Mouse (Mus musculus) midbrain, embryonic 12.5 days (tissue): ENCODE measurements at regions not wholly inside any gene's neighbourhood (a gene's known extent, or its start where the extent isn't known, plus 50 kb on each side); places are given as distances from the start of the nearest gene placed in this dataset.

Experiments used
- ATAC-seq: fragments of 200-750 bp; cut with Nextera tagmentation; 2 replicates; pipeline ENCODE4 v1.8.0; 2017; ENCODE audit warnings: low read depth, moderate TSS enrichment, moderate library complexity; ENCODE audit not compliant: low FRiP score
- H3K27ac ChIP-seq: fragments of 300-500 bp; sonication (generic); replicated peaks from 2 replicates; pipeline ENCODE4 v1.5.1; 2016; ENCODE audit warnings: mild to moderate bottlenecking
- H3K27me3 ChIP-seq: fragments of 300-500 bp; sonication (generic); 2 replicates; pipeline ENCODE4 v1.6.1; 2016; ENCODE audit warnings: mild to moderate bottlenecking
- H3K36me3 ChIP-seq: fragments of 300-500 bp; sonication (generic); 2 replicates; pipeline ENCODE4 v1.6.1; 2016
- H3K4me1 ChIP-seq: fragments of 300-500 bp; sonication (generic); 2 replicates; pipeline ENCODE4 v1.6.1; 2016
- H3K4me2 ChIP-seq: fragments of 300-500 bp; sonication (generic); replicated peaks from 2 replicates; pipeline ENCODE4 v1.6.1; 2016; ENCODE audit warnings: mild to moderate bottlenecking, moderate library complexity
- H3K4me3 ChIP-seq: fragments of 300-500 bp; sonication (generic); 2 replicates; pipeline ENCODE4 v1.5.1; 2016; ENCODE audit warnings: mild to moderate bottlenecking
- H3K9ac ChIP-seq: fragments of 300-500 bp; sonication (generic); replicated peaks from 2 replicates; pipeline ENCODE4 v1.6.1; 2016; ENCODE audit warnings: mild to moderate bottlenecking, moderate library complexity
- H3K9me3 ChIP-seq: fragments of 300-500 bp; sonication (generic); 2 replicates; pipeline ENCODE4 v1.6.1; 2016; ENCODE audit warnings: mild to moderate bottlenecking
- WGBS: fragments of 180-500 bp; shearing (Covaris S2); methylation state at CpG from one replicate; pipeline ENCODE4 v1.1.7; 2016; 5-methylcytosine and 5-hydroxymethylcytosine counted together

DNA sequence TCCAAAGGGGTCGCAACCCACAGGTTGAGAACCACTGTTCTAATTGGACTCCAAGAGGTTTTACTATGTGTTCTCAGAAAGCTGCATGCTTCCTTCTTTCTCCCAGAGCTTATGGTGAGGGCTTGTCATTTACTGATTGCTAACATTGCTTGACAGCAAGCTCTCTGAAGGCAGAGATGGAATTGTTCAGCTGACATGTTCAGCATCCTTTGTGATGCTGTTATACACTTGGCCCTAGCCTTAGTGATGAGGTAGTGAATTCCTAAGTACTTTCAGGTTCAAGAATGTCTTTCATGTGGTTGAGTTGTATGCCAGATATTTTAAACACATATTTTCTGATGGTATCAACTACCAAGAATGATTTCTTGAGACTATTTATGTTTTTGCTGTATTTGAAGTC is 202.9 kb upstream of the Zc3h12c start:
- Histone ChIP-seq H3K4me1 (peaks cover 7% of the 10 kb centered on the region), H3K9ac (no peak overlapping the region), H3K4me3 (no peak overlapping the region), H3K4me2 (no peak overlapping the region), H3K9me3 (no peaks in the 10 kb centered on the region), H3K27me3 (no peaks in the 10 kb centered on the region), H3K27ac (no peak overlapping the region), H3K36me3 (no peaks in the 10 kb centered on the region)
- WGBS, result 89% methylated on average over 1 of the region's 1 CpGs
- no peak for ATAC-seq

DNA sequence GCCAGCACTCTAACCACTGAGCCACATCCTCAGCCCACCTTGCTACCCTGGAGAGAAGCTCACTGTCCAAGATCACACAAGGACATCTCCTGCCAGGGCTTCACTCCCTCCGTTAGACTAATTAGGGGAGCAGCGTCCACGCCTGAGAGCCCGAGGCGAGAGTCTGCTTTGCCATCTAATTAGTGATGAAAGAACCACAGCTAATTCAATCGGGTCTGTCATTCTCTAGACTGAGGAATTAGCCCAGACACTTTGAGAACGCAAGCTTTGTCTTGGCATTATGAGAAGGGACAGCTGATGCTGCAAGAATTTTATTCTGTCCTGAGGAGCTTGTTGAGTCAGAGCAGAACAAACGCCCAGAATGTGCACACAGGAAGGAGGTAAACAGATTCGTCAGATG is 200.5 kb upstream of the Zc3h12c start:
- Histone ChIP-seq H3K9ac (no peak overlapping the region), H3K9me3 (no peaks in the 10 kb centered on the region), H3K4me1 (peaks cover 7% of the 10 kb centered on the region), H3K27me3 (no peaks in the 10 kb centered on the region), H3K36me3 (no peaks in the 10 kb centered on the region), H3K4me3 (no peak overlapping the region), H3K27ac (0 out of 2 replicates have a peak overlapping the region, but pooled peaks have one; percentile 8), H3K4me2 (no peak overlapping the region)
- WGBS, result 28% methylated on average over 9 of the region's 9 CpGs
- ATAC-seq, result peak; percentile 77

DNA sequence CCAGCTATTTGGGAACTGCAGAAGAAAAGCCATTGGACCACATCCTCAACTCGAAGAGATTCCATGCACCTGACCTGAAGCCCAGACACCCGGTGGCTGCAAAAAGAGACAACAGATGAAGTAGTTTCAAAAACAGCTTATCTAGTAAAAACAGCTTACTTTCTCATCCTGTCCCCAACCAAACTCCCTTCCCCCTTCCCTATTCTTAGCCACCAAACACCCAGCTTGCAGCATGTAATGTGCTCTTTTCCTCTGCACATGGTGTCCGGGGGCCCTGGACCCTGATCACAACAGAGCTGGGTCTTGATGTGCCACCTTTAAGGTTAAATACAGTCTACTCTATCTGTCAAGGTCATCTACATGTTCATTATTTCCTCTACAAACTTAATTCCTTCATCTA is 199.7 kb upstream of the Zc3h12c start:
- Histone ChIP-seq H3K4me2 (no peak overlapping the region), H3K9ac (no peak overlapping the region), H3K27ac (no peak overlapping the region), H3K36me3 (no peaks in the 10 kb centered on the region), H3K27me3 (no peaks in the 10 kb centered on the region), H3K4me3 (no peak overlapping the region), H3K4me1 (peaks cover 7% of the 10 kb centered on the region), H3K9me3 (no peaks in the 10 kb centered on the region)
- no peak for ATAC-seq
- 90% methylated on average over 3 of the region's 3 CpGs for WGBS

DNA sequence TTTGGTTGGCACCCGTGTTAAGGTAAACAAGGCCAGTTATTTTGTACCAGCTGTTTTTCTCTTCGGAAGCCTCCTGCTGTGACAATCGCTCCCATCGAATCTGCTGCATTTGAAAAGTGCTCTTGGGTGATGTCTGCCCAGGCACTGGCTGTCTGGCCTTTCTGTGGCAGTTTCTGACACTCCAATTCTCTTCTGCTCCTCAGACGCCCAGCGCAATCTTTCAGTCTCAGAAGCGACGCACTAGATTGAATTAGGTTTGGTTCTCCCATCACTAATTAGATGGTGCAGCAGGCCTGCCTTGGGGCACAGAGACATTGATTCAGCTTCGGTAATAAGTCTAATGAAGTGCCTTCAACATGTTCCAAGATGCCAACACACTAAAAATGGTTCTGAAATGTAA is 197.7 kb upstream of the Zc3h12c start:
- Histone ChIP-seq H3K36me3 (no peaks in the 10 kb centered on the region), H3K4me1 (peaks cover 7% of the 10 kb centered on the region), H3K9me3 (no peaks in the 10 kb centered on the region), H3K4me3 (no peak overlapping the region), H3K9ac (no peak overlapping the region), H3K27ac (no peak overlapping the region), H3K27me3 (no peaks in the 10 kb centered on the region), H3K4me2 (no peak overlapping the region)
- no peak for ATAC-seq
- WGBS, result 63% methylated on average over 9 of the region's 9 CpGs

DNA sequence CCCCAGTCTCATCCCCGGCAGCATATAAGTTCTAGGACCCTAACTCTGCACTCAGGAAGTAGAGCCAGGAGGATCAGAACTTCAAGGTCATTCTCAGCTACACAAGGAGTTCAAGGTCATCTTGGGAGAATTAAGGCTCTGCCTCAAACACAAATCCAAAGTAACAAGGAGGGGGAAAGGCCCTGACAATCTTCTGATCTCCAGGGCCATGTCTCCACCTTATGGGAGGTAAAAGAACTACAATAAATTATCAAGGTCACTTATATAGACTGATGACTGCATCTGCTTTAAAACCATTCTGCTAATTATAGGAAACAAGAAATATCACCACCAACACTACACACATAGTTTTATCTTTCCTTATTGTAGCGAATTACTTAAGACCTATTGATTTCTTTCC is 193.2 kb upstream of the Zc3h12c start:
- H3K4me1 ChIP-seq, result no peaks in the 10 kb centered on the region
- no peaks in the 10 kb centered on the region for H3K36me3 ChIP-seq
- H3K4me3 ChIP-seq, result no peak overlapping the region
- H3K27ac ChIP-seq, result no peak overlapping the region
- H3K4me2 ChIP-seq, result no peak overlapping the region
- no peaks in the 10 kb centered on the region for H3K9me3 ChIP-seq
- ATAC-seq, result no peak
- H3K9ac ChIP-seq, result no peak overlapping the region
- 86% methylated on average over 2 of the region's 2 CpGs for WGBS
- no peaks in the 10 kb centered on the region for H3K27me3 ChIP-seq

DNA sequence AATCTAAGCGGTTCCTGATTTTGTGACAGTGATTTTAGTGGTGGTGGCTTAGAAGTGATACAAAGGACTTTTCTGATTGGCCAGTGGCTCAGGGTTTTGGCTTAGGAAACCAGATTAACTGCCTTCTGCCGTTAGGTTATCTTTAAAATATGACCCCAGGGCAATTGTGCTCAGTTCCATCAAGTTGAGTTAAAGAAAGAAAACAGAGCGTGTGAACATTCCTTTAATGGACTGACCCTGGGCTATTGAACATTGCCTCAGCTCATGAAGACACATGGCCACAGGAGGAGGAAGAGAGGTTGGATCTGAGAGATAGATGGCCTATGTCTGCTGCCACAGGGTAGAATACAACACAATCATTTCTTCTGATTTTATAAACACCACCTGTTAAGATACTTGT is 191.0 kb upstream of the Zc3h12c start:
- WGBS, result 64% methylated on average over 3 of the region's 3 CpGs
- no peak overlapping the region for H3K9ac ChIP-seq
- ATAC-seq, result no peak
- no peaks in the 10 kb centered on the region for H3K36me3 ChIP-seq
- no peak overlapping the region for H3K27ac ChIP-seq
- no peaks in the 10 kb centered on the region for H3K4me1 ChIP-seq
- no peak overlapping the region for H3K4me3 ChIP-seq
- H3K4me2 ChIP-seq, result no peak overlapping the region
- H3K9me3 ChIP-seq, result no peaks in the 10 kb centered on the region
- H3K27me3 ChIP-seq, result no peaks in the 10 kb centered on the region

DNA sequence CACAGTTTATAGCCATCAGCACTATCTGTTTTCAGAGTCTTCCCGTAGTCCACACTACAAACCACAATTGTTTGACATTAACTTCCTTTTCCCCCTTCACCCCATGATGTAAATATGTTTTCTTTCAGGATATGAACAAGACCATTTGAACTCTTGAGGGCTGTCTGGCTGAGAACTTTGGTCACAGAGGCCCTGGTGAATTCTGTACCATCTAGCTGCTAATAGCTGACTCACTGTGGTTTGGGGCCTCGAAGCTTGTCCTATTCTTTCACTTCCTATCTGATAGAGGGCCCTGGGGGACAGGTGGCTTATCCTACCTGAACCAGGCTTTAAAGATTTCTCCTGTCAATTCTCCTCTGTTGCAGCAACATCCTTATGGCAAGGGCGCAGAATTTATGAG is 188.2 kb upstream of the Zc3h12c start:
- no peak for ATAC-seq
- H3K4me1 ChIP-seq, result no peaks in the 10 kb centered on the region
- no peaks in the 10 kb centered on the region for H3K27me3 ChIP-seq
- H3K9ac ChIP-seq, result no peak overlapping the region
- no peak overlapping the region for H3K4me2 ChIP-seq
- H3K9me3 ChIP-seq, result no peaks in the 10 kb centered on the region
- H3K27ac ChIP-seq, result no peak overlapping the region
- no peak overlapping the region for H3K4me3 ChIP-seq
- 85% methylated on average over 3 of the region's 3 CpGs for WGBS
- no peaks in the 10 kb centered on the region for H3K36me3 ChIP-seq

DNA sequence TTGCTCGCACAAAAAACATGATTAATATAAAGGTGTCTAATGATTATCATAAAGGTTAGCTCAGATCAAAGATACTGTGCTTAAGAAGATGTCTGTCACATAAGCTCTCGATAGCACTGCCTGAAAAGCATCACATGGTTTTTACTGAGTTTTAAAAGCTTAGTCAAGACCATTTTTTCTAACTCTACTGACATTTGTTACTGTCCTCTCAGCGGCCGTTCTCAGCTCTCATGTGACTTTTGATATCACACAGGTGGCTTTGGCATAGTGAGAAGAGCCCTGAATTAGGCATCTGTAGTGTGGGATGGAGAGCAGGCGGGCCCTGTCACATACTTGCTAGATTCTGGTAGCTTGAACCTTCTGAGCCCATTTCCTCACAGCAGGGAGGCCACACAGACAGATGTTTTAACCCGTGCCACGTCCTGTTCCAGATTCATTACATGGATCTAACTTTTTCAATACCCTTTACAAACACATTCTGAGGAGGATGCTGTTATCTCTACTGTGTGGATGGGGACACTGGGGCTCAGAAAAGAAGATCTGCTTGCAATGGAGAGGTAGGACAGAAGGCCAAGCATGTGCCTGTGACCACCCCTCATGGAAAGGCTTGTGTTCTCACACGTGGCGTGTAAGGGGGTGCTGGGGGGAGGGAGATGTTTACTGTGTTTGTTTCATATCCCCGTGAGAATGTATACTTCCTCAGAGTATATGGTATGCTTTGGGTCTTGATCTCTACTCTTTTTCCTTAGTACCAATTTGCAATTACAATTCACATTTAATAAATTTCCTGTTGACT is 187.0 kb upstream of the Zc3h12c start:
- no peak overlapping the region for H3K4me2 ChIP-seq
- H3K4me3 ChIP-seq, result no peak overlapping the region
- ATAC-seq, result no peak
- no peaks in the 10 kb centered on the region for H3K9me3 ChIP-seq
- no peak overlapping the region for H3K9ac ChIP-seq
- H3K36me3 ChIP-seq, result no peaks in the 10 kb centered on the region
- no peak overlapping the region for H3K27ac ChIP-seq
- no peaks in the 10 kb centered on the region for H3K4me1 ChIP-seq
- 77% methylated on average over 10 of the region's 10 CpGs for WGBS
- no peaks in the 10 kb centered on the region for H3K27me3 ChIP-seq

DNA sequence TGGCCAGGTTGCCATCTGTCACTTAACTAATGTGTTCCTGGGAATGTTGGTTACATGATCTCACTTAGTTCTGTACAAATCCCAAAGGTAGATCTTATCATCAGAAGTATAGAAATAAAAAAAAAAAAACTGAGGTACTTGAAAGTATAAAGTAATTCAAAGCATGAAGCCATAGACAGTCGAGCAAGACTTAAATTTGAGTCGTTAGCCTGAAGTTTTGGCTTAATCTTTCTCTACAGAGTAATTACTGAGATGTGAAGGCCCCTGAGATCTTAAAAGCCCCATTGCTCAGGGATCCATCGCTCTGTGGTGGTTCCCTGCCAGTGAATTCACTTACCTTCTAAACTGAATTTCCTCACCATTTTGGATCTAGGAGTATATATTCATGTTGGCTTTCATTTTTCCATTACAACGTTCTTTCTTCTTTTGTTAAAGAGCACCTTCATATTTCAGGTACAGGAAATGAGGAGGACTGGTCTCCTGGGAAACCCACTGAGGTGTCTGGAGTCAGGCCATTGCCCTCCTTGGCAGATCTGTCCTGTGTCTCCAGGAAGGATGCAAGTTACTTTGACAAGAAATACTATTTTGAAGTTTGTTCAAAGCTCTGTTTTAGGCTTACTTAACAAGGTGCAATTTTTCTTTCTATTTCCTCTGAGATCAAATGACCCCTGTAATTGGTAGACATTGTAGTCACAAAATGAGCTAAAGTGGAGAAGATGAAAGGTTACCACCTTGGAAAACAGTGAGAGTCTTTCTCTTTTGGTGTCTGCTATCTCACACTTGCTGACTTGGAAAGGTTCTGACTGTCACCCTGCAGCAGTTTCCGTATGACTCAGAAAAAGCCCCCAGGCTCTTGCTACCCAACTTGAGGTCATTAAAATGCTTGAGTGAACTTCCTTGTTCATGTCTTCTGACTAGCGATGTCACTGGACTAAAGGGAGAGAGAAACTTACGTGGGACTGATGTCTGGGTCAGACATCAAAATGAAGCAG is 180.5 kb upstream of the Zc3h12c start:
- no peaks in the 10 kb centered on the region for H3K27me3 ChIP-seq
- no peak overlapping the region for H3K4me3 ChIP-seq
- H3K36me3 ChIP-seq, result no peaks in the 10 kb centered on the region
- H3K9ac ChIP-seq, result no peak overlapping the region
- no peak overlapping the region for H3K4me2 ChIP-seq
- no peak overlapping the region for H3K27ac ChIP-seq
- no peak for ATAC-seq
- no peaks in the 10 kb centered on the region for H3K4me1 ChIP-seq
- 84% methylated on average over 7 of the region's 7 CpGs for WGBS
- H3K9me3 ChIP-seq, result no peaks in the 10 kb centered on the region

DNA sequence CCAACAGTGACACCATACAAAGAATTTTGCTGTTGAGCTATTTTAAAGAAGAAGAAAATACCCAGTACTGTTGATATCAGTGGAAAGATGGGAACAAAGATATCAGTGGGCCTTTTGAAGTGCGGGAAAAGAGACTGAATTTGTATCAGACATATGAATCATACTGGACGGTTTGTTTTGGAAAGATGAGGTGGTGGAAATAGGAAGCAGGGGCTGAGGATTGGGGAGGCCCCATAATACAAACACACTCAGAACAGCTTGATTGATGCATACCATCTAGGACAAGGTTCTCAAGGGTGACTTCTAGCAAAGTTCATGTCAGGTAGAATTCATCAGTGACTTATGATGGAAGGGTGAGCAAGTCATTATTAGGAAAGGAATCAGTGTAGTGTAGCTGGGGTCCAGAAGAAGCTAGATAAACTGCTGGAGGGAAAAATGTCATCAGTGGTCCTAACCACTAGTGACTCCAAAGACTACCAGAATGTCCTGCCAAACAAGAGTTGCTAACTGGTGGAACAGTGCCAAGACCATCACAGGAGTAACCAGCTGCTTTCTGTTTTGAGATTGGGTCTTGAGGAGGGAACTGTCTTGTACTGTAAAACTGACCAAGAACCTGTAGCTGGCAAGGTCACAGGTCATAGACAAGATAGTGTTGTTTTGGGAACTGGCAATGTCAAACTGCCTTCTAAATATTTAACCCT is 176.0 kb upstream of the Zc3h12c start:
- Histone ChIP-seq H3K27ac (no peak overlapping the region), H3K4me2 (no peak overlapping the region), H3K4me3 (no peak overlapping the region), H3K9me3 (no peaks in the 10 kb centered on the region), H3K4me1 (no peaks in the 10 kb centered on the region), H3K9ac (no peak overlapping the region), H3K27me3 (no peaks in the 10 kb centered on the region), H3K36me3 (no peaks in the 10 kb centered on the region)
- ATAC-seq, result no peak
- 93% methylated on average over 2 of the region's 2 CpGs for WGBS

DNA sequence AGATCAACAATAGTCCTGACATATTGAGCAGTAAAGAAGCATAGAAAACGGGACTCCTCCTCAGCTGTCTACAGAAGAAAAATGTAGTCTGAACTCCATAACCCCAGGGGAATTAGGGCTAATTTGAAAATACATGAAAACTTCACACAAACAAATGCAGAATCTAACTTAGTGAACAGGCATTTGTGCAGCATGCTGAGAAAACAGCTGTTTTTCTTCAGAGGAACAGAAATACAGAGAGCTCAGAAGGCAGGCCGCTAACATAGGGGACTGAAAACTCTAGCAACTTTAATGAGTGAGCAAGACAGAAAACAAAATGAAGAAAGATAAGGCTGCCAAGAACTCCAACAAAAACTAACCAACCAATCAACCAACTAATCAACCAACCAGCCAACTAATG is 172.7 kb upstream of the Zc3h12c start:
- no peak for ATAC-seq
- H3K36me3 ChIP-seq, result no peaks in the 10 kb centered on the region
- 85% methylated on average over 2 of the region's 2 CpGs for WGBS
- H3K4me2 ChIP-seq, result no peak overlapping the region
- H3K9ac ChIP-seq, result no peak overlapping the region
- peaks cover 3% of the 10 kb centered on the region; the same call in 1 of the 2 replicates for H3K4me1 ChIP-seq
- no peaks in the 10 kb centered on the region for H3K27me3 ChIP-seq
- H3K4me3 ChIP-seq, result no peak overlapping the region
- no peaks in the 10 kb centered on the region for H3K9me3 ChIP-seq
- no peak overlapping the region for H3K27ac ChIP-seq
